Comparison of ENCODE assay signal across 7 mouse cellular contexts in the genomic region with DNA sequence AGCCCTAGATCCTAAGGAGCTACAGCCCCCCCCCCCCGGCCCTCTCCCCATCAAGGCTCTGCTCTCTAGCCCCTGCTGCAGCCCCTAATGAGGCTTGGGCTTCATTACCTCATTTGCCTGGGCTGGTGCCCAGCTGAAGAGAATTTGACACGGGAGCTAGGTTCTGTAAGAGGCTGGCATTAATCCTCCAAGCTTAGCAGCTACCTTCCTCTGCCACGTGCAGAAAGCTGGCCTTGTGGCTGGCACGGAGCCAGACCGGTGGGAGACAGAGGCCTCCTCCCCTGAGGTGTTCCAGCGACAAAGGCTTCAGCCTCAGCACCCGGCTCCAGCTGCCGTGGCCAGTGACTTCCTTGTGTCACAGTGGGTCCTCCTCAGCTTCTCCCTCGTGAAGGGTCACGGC.
DNase-seq lines count a peak whose midpoint lies in the region; ATAC-seq and TF ChIP-seq lines count a peak whose summit lies in the region.

No protein-coding gene starts in this region.

- H3K9me3 ChIP-seq in midbrain, embryonic 13.5 days, result no peaks in the 10 kb centered on the region

- no peak for TF ChIP-seq POLR2A in lung, adult 2 months (IDR thresholded peaks at IDR 0.05; ENCODE audit: borderline replicate concordance, extremely low read depth, low read depth, low read length)

- TF ChIP-seq CTCF in lung, adult 2 months (IDR thresholded peaks at IDR 0.05; ENCODE audit: insufficient read depth, low read length), result no peak

- H3K9ac ChIP-seq in midbrain, embryonic 13.5 days (replicated peaks), result no peak overlapping the region

- ATAC-seq in midbrain, embryonic 13.5 days, result peak; percentile 84
- ATAC-seq in megakaryocyte progenitor cell, adult 5-6 weeks (replicated peaks; ENCODE audit: poor library complexity), result no peak

- peak; percentile 2 for DNase-seq in lung, adult 2 months
- DNase-seq in lung, postnatal 36 days, result no peak
- DNase-seq in cerebellum, postnatal 14 days, result peak; percentile 66 to 77
- peak; percentile 44 for DNase-seq in heart, postnatal 4 days
- no peak for DNase-seq in left cerebral cortex, adult 9 months (ENCODE audit: low spot score in 2 of 2)

- no peaks in the 10 kb centered on the region for H3K4me1 ChIP-seq in lung, adult 2 months (ENCODE audit: control insufficient read depth, insufficient read depth, low read length)
- H3K4me1 ChIP-seq in midbrain, embryonic 13.5 days (replicated peaks), result peaks cover 36% of the 10 kb centered on the region

- no peak overlapping the region for H3K4me3 ChIP-seq in lung, adult 2 months (replicated peaks; ENCODE audit: extremely low read depth, low read depth, low read length)
- H3K4me3 ChIP-seq in midbrain, embryonic 13.5 days (replicated peaks), result no peak overlapping the region

- no peaks in the 10 kb centered on the region for H3K36me3 ChIP-seq in midbrain, embryonic 13.5 days

- peak overlapping the region; percentile 84 for H3K27ac ChIP-seq in midbrain, embryonic 13.5 days

- no peak overlapping the region for H3K4me2 ChIP-seq in midbrain, embryonic 13.5 days (replicated peaks)

- 29% methylated on average over 10 of the region's 10 CpGs for WGBS in lung, adult 2 months
- 33% methylated on average over 10 of the region's 10 CpGs for whole genome bisulfite sequencing in midbrain, embryonic 13.5 days

- H3K27me3 ChIP-seq in midbrain, embryonic 13.5 days, result no peaks in the 10 kb centered on the region

Comparison
In these comparisons a context has a peak if more than half of its experiments do, and no peak if none do; other contexts are left out.
1. DNase-seq: peak in lung, adult 2 months (single experiment), cerebellum, postnatal 14 days (2 of 2) and heart, postnatal 4 days (single experiment); none in lung, postnatal 36 days (single experiment) and left cerebral cortex, adult 9 months (0 of 2).